Mouse (Mus musculus) liver, embryonic 14.5 days (tissue): ENCODE data around the gene Clec4f. TPM values are rescaled to one million over a fixed set of nuclear protein-coding genes. Genes with fewer than 3 reads are reported as not detected.
"Not testable (repeated sequence)": the region's sequence is repeated elsewhere in the genome, so short reads cannot be mapped to it uniquely, and the experiment has no call there.

Experiments
- ATAC-seq: fragments of 200-750 bp; cut with Nextera tagmentation; 2 replicates; pipeline ENCODE4 v1.8.0; 2017; ENCODE audit warnings: moderate number of reproducible peaks, mild to moderate bottlenecking, moderate library complexity; ENCODE audit not compliant: insufficient read depth
- DNase-seq, 3 experiments: peaks; one replicate each; pipeline ENCODE4 v3.0.0-alpha.2; 2012 to 2013; ENCODE audit warnings: low read depth in 3 of 3, low spot score in 3 of 3
- H3K27ac ChIP-seq: fragments of 300-500 bp; sonication (generic); 2 replicates; pipeline ENCODE4 v1.5.1; 2014; ENCODE audit warnings: moderate library complexity, mild to moderate bottlenecking, control low read depth, inconsistent platforms
- H3K27me3 ChIP-seq: fragments of 300-500 bp; sonication (generic); 2 replicates; pipeline ENCODE4 v1.6.1; 2014; ENCODE audit warnings: mild to moderate bottlenecking, low read length, moderate library complexity; ENCODE audit not compliant: control insufficient read depth, insufficient read depth
- H3K36me3 ChIP-seq: fragments of 300-500 bp; sonication (generic); replicated peaks from 2 replicates; pipeline ENCODE4 v1.6.1; 2014; ENCODE audit warnings: low read depth; ENCODE audit not compliant: control insufficient read depth, insufficient read depth
- H3K4me1 ChIP-seq, 2 experiments: fragments of 200-500 bp in 1 of 2; fragments of 300-500 bp in 1 of 2; sonication (generic) in 1 of 2; replicated peaks; 2 replicates each; pipeline ENCODE4 v1.6.1; 2012 to 2014; ENCODE audit warnings: antibody characterized with exemption in 1 of 2, inconsistent platforms in 1 of 2, low read length in 1 of 2; ENCODE audit not compliant: control insufficient read depth in 2 of 2, insufficient read depth in 2 of 2
- H3K4me2 ChIP-seq: fragments of 300-500 bp; sonication (generic); 2 replicates; pipeline ENCODE4 v1.6.1; 2014; ENCODE audit warnings: low read depth, mild to moderate bottlenecking, control low read depth, moderate library complexity
- H3K4me3 ChIP-seq, 2 experiments: fragments of 200-500 bp in 1 of 2; fragments of 300-500 bp in 1 of 2; sonication (generic) in 1 of 2; 2 replicates each; pipeline ENCODE4 v1.5.1; 2012 to 2014; ENCODE audit warnings: low read depth in 2 of 2, low read length in 2 of 2, mild to moderate bottlenecking in 2 of 2, control low read depth in 1 of 2, inconsistent platforms in 1 of 2, moderate library complexity in 1 of 2; ENCODE audit not compliant: insufficient read depth in 1 of 2
- H3K9ac ChIP-seq: fragments of 300-500 bp; sonication (generic); replicated peaks from 2 replicates; pipeline ENCODE4 v1.6.1; 2014; ENCODE audit warnings: mild to moderate bottlenecking, control low read depth, moderate library complexity
- H3K9me3 ChIP-seq: fragments of 300-500 bp; sonication (generic); 2 replicates; pipeline ENCODE4 v1.6.1; 2016; ENCODE audit warnings: low read length, mixed read lengths; ENCODE audit not compliant: control insufficient read depth
- CTCF ChIP-seq: IDR thresholded peaks from 2 replicates; pipeline ENCODE4 v1.5.1; 2016; ENCODE audit warnings: antibody characterized with exemption, low read depth, control low read depth
- EP300 ChIP-seq: IDR thresholded peaks from 2 replicates; pipeline ENCODE4 v1.6.1; 2016; ENCODE audit warnings: antibody characterized with exemption, low read depth
- WGBS: fragments of 180-500 bp; shearing (Covaris S2); extraction: QIAGEN DNeasy Blood & Tissue Kit; methylation state at CpG from one replicate; pipeline ENCODE4 v1.1.7; 2014; ENCODE audit not compliant: insufficient replicate concordance; 5-methylcytosine and 5-hydroxymethylcytosine counted together
- polyA plus RNA-seq, 2 experiments: library from polyadenylated mRNA; depleted of rRNA in 1 of 2; stranded (reverse) in 1 of 2; unstranded in 1 of 2; fragments of >200 nt; fragmentation: Nextera tagmentation in 1 of 2; extraction: Ambion mirVana in 1 of 2; gene quantifications; 2 replicates each; pipeline versions ENCODE4 v1.2.1 to v1.2.3; 2012 to 2014

Clec4f gene
- polyA plus RNA-seq, 2 experiments = 3.3 to 4.1 TPM

- no peaks in the 10 kb centered on the region for H3K27me3 ChIP-seq
- H3K9ac ChIP-seq = no peak overlapping the region
- H3K9me3 ChIP-seq = no peaks in the 10 kb centered on the region
- H3K36me3 ChIP-seq = no peaks in the 10 kb centered on the region
- H3K4me2 ChIP-seq = no peak overlapping the region
- H3K4me3 ChIP-seq = no peak overlapping the region
- no peak for ATAC-seq
- DNase-seq = no peak
- TF ChIP-seq CTCF (no peak), EP300 (no peak)
- no peak overlapping the region for H3K27ac ChIP-seq
- 72% methylated on average over 10 of the region's 10 CpGs for WGBS
- no peaks in the 10 kb centered on the region for H3K4me1 ChIP-seq
Observed at GRCm38 (mm10) chr6:83646715-83647114, 9.3 kb downstream of the Clec4f start.

GRCm38 (mm10) chr6:83635329-83635728, 20.7 kb downstream of the Clec4f start:
- no peak for DNase-seq
- Histone ChIP-seq H3K27me3 (no peaks in the 10 kb centered on the region), H3K27ac (no peak overlapping the region), H3K4me3 (no peak overlapping the region), H3K4me2 (no peak overlapping the region), H3K9me3 (no peaks in the 10 kb centered on the region), H3K36me3 (no peaks in the 10 kb centered on the region), H3K9ac (no peak overlapping the region), H3K4me1 (peaks cover 0 to 2% of the 10 kb centered on the region in 2 experiments; a peak in 1 of 4 replicates)
- 50% methylated on average over 1 of the region's 1 CpGs for WGBS
- no peak for ATAC-seq
- no peak for TF ChIP-seq EP300
- TF ChIP-seq CTCF = no peak

GRCm38 (mm10) chr6:83634631-83635030, 21.4 kb downstream of the Clec4f start:
- 18% methylated on average over 4 of the region's 4 CpGs for WGBS
- not testable (repeated sequence) for H3K27ac ChIP-seq, H3K4me1 ChIP-seq, H3K9me3 ChIP-seq, DNase-seq, H3K27me3 ChIP-seq, H3K4me3 ChIP-seq, H3K36me3 ChIP-seq, H3K4me2 ChIP-seq, H3K9ac ChIP-seq, ATAC-seq

GRCm38 (mm10) chr6:83634106-83634505, 21.9 kb downstream of the Clec4f start:
- WGBS = 30% methylated on average over 5 of the region's 5 CpGs

DNA sequence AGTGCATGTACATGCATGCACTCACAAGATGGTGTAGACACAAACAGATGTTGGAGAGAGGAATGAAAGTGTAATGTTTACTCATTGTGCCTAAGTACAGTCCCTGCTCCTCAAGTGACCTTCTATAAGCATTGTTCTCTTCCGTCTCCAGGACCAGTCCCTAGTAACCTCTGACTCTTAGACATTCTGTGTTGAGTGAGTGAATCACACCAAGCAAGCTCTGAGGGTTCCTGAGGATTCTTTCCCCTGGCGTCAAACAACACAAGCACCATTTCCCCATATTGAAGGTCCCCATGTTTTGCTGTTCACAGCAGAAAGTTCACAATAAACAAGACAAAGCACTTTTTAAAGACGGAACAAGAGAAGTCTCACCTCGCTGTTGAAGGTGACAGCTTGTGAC, 24.2 kb downstream of the Clec4f start:
- no peak overlapping the region for H3K27ac ChIP-seq
- TF ChIP-seq EP300 (no peak), CTCF (no peak)
- 65% methylated on average over 4 of the region's 4 CpGs for WGBS
- no peak overlapping the region for H3K4me3 ChIP-seq
- no peak for DNase-seq
- H3K9me3 ChIP-seq = no peaks in the 10 kb centered on the region
- no peak overlapping the region for H3K9ac ChIP-seq
- peaks cover 0 to 2% of the 10 kb centered on the region in 2 experiments; a peak in 1 of 4 replicates for H3K4me1 ChIP-seq
- H3K36me3 ChIP-seq = no peaks in the 10 kb centered on the region
- no peak for ATAC-seq
- no peaks in the 10 kb centered on the region for H3K27me3 ChIP-seq
- no peak overlapping the region for H3K4me2 ChIP-seq

More at GRCm38 (mm10) chr6:83634106-83634505, 21.9 kb downstream of the Clec4f start:
- H3K27ac ChIP-seq, H3K4me3 ChIP-seq, ATAC-seq, H3K9ac ChIP-seq, H3K4me1 ChIP-seq, H3K9me3 ChIP-seq, DNase-seq, H3K4me2 ChIP-seq, H3K27me3 ChIP-seq, H3K36me3 ChIP-seq: not testable (repeated sequence)

DNA sequence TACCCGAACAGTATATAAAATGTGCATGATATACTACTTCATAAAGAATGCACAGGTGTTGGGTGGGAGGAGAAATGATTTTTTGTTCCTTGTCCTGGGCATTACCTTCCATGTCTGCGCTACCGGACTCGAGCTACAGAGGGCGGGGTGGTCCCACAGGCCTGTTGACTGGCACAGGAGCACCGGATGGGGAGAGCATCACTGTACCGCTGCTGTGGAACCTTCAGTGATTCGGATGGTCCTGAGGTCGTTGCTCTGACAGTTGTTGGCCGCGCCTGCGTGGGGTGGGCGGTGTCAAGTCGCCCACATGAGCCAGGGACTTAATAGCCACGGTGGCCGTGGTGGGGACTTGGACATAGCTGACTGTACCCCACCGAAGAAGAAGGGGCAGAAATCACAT, 29.2 kb downstream of the Clec4f start:
- Histone ChIP-seq H3K4me1 (no peaks in the 10 kb centered on the region), H3K36me3 (no peaks in the 10 kb centered on the region), H3K4me2 (no peak overlapping the region), H3K9ac (no peak overlapping the region), H3K27ac (no peak overlapping the region), H3K4me3 (no peak overlapping the region), H3K27me3 (no peaks in the 10 kb centered on the region), H3K9me3 (no peaks in the 10 kb centered on the region)
- 56% methylated on average over 17 of the region's 17 CpGs for WGBS
- TF ChIP-seq EP300 (no peak), CTCF (peak; percentile 14; the same call in 1 of the 2 replicates)
- ATAC-seq (no peak), DNase-seq (no peak)
